Mouse (Mus musculus) stomach, embryonic 16.5 days (tissue): ENCODE results near the gene Psmc2. TPM values are rescaled to one million over a fixed set of nuclear protein-coding genes. Genes with fewer than 3 reads are reported as not detected.

Source experiments
- ATAC-seq: fragments of 200-750 bp; cut with Nextera tagmentation; 2 replicates; pipeline ENCODE4 v1.8.0; 2017; ENCODE audit warnings: moderate number of reproducible peaks, moderate TSS enrichment; ENCODE audit not compliant: insufficient read depth, low FRiP score
- H3K27ac ChIP-seq: fragments of 300-500 bp; sonication (generic); 2 replicates; pipeline ENCODE4 v1.5.1; 2014; ENCODE audit warnings: low read length
- H3K27me3 ChIP-seq: fragments of 300-500 bp; sonication (generic); 2 replicates; pipeline ENCODE4 v1.6.1; 2014; ENCODE audit warnings: low read length, control low read depth, mixed read lengths; ENCODE audit not compliant: control insufficient read depth, insufficient read depth
- H3K36me3 ChIP-seq: fragments of 300-500 bp; sonication (generic); 2 replicates; pipeline ENCODE4 v1.6.1; 2014; ENCODE audit warnings: low read length; ENCODE audit not compliant: control insufficient read depth, insufficient read depth
- H3K4me1 ChIP-seq: fragments of 300-500 bp; sonication (generic); 2 replicates; pipeline ENCODE4 v1.6.1; 2014; ENCODE audit warnings: low read length, control low read depth, mixed read lengths; ENCODE audit not compliant: control insufficient read depth, insufficient read depth
- H3K4me2 ChIP-seq: fragments of 300-500 bp; sonication (generic); 2 replicates; pipeline ENCODE4 v1.6.1; 2014; ENCODE audit warnings: low read depth, low read length, mixed read lengths
- H3K4me3 ChIP-seq: fragments of 300-500 bp; sonication (generic); replicated peaks from 2 replicates; pipeline ENCODE4 v1.5.1; 2014; ENCODE audit warnings: mild to moderate bottlenecking, low read length
- H3K9ac ChIP-seq: fragments of 300-500 bp; sonication (generic); 2 replicates; pipeline ENCODE4 v1.6.1; 2014; ENCODE audit warnings: low read length
- H3K9me3 ChIP-seq: fragments of 300-500 bp; sonication (generic); replicated peaks from 2 replicates; pipeline ENCODE4 v1.6.1; 2016; ENCODE audit warnings: low read length, control low read depth; ENCODE audit not compliant: control insufficient read depth
- WGBS: fragments of 180-500 bp; shearing (Covaris S2); extraction: QIAGEN DNeasy Blood & Tissue Kit; methylation state at CpG from one replicate; pipeline ENCODE4 v1.1.7; 2014; 5-methylcytosine and 5-hydroxymethylcytosine counted together
- polyA plus RNA-seq: library from polyadenylated mRNA; unstranded; fragments of >200 nt; fragmentation: Nextera tagmentation; extraction: Ambion mirVana; gene quantifications from 2 replicates; pipeline ENCODE4 v1.2.1, GENCODE M21; 2015

Psmc2 gene
- polyA plus RNA-seq, 1 experiment from 2014 or later: 166 TPM

DNA sequence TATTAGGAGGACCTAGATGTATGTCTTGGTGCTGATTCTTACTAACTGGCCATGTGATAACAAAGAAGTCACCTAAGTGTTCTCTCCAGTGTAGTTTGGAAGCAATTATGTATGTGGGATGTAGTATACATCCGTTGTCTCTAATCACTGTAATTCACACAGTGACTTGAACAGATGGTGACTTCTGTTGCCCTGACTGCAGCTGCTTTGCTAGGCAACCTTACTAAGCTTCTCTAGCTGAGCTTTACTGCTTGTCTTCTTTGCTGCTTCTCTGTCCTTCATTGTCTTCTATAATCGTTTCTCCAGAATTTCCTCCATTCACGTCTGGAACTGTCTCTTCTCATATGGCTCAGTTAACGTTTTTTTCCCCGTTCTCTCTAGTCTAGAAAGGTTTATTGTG is 4.0 kb downstream of the Psmc2 start:
- H3K27ac ChIP-seq: no peak overlapping the region
- no peaks in the 10 kb centered on the region for H3K27me3 ChIP-seq
- no peak for ATAC-seq
- no peaks in the 10 kb centered on the region for H3K36me3 ChIP-seq
- H3K4me2 ChIP-seq: no peak overlapping the region
- H3K4me3 ChIP-seq: no peak overlapping the region
- no peaks in the 10 kb centered on the region for H3K9me3 ChIP-seq
- peaks cover 5% of the 10 kb centered on the region; the same call in 1 of the 2 replicates for H3K4me1 ChIP-seq
- no peak overlapping the region for H3K9ac ChIP-seq
- 74% methylated on average over 5 of the region's 5 CpGs for WGBS

DNA sequence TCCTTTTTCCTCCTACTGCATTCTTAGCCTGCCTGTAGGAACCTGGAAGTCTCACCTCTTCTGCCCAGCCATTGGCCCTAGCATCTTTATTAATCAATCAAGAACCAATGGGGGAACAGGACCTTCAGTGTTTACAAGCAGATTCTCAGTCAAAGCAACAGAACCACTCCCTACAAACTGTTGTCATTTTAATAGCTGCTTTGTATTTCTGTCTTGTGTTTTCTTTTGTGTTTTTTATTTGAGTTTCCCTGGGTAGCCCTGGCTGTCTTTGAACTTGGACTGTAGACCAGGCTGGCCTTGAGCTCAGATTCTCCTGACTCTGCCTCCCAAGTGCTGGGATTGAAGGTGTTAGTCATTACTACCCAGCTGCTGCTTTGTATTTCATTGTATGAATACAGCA is 7.1 kb downstream of the Psmc2 start:
- Histone ChIP-seq H3K4me3 (no peak overlapping the region), H3K4me2 (no peak overlapping the region), H3K9ac (no peak overlapping the region), H3K27ac (no peak overlapping the region), H3K36me3 (peaks cover 3% of the 10 kb centered on the region; the same call in 1 of the 2 replicates), H3K27me3 (no peaks in the 10 kb centered on the region), H3K4me1 (peaks cover 3% of the 10 kb centered on the region; the same call in 1 of the 2 replicates), H3K9me3 (no peaks in the 10 kb centered on the region)
- no peak for ATAC-seq

DNA sequence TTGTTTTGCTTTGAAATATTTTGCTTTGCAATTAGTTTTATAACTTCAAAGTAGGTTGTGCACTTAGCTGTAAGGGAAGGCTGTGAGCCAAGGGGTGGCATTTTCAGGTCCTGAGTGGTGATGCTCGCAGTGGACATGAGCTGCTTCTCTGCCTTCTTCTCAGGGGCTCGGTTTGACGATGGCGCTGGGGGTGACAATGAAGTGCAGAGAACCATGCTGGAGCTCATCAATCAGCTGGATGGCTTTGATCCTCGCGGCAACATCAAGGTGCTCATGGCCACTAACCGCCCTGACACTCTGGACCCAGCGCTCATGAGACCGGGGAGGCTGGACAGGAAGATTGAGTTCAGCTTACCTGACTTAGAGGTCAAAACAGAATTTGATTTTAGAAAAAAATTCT is 17.8 kb downstream of the Psmc2 start:
- ATAC-seq: no peak
- Histone ChIP-seq H3K4me2 (no peak overlapping the region), H3K9me3 (no peaks in the 10 kb centered on the region), H3K27me3 (no peaks in the 10 kb centered on the region), H3K36me3 (peaks cover 6% of the 10 kb centered on the region; the same call in 1 of the 2 replicates), H3K4me1 (no peaks in the 10 kb centered on the region), H3K4me3 (no peak overlapping the region), H3K27ac (no peak overlapping the region), H3K9ac (no peak overlapping the region)
- WGBS: 88% methylated on average over 9 of the region's 9 CpGs

DNA sequence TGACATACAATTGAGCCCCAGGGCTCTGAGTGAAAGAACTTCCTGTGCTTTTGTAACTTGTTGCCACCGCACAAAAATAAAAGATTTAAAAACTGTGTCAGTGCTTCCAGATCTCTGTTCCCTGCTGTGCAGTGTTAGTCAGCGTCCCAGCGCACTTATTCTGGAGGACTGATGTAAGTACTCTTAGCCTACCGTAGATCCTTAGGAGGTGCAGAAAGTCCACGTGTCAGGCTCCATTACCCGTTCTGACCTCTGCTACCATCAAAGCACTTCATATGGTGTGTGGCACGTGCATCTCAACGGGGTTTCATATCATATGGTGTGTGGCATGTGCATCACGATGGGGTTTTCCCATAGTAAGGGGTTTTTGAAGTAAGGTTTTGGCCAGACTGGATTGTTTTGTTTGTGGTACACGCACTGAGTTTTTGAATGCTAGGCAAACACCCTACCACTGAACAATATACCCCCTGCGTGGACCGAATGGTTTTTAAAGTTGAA is 18.7 kb downstream of the Psmc2 start:
- WGBS: 95% methylated on average over 12 of the region's 12 CpGs
- Histone ChIP-seq H3K27me3 (no peaks in the 10 kb centered on the region), H3K9me3 (no peaks in the 10 kb centered on the region), H3K36me3 (peaks cover 6% of the 10 kb centered on the region; the same call in 1 of the 2 replicates), H3K4me2 (no peak overlapping the region), H3K9ac (no peak overlapping the region), H3K4me3 (no peak overlapping the region), H3K4me1 (no peaks in the 10 kb centered on the region), H3K27ac (no peak overlapping the region)
- no peak for ATAC-seq

DNA sequence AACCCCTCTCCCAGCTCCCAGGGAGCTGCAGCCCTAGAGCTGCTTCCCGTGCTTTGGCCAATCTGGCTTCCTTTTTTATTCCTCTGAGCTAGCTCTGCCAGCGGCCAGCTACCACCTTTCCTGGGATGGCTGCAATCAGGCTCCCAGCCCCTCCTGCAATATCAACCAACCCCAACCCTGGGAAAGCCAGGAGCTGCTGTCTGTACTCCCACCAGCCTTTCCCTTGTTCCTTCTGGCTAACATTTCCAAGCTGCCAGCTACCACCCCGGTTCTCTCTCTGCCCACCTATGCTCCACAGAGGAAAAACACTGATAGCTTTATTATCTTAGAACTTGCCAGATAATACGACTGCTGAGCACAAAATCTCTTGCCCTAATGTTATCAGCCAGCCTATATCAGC is 19.8 kb downstream of the Psmc2 start:
- no peaks in the 10 kb centered on the region for H3K4me1 ChIP-seq
- H3K36me3 ChIP-seq: no peaks in the 10 kb centered on the region
- H3K9me3 ChIP-seq: no peaks in the 10 kb centered on the region
- ATAC-seq: no peak
- no peak overlapping the region for H3K4me3 ChIP-seq
- no peak overlapping the region for H3K9ac ChIP-seq
- no peak overlapping the region for H3K27ac ChIP-seq
- no peak overlapping the region for H3K4me2 ChIP-seq
- WGBS: 70% methylated on average over 4 of the region's 4 CpGs
- no peaks in the 10 kb centered on the region for H3K27me3 ChIP-seq

DNA sequence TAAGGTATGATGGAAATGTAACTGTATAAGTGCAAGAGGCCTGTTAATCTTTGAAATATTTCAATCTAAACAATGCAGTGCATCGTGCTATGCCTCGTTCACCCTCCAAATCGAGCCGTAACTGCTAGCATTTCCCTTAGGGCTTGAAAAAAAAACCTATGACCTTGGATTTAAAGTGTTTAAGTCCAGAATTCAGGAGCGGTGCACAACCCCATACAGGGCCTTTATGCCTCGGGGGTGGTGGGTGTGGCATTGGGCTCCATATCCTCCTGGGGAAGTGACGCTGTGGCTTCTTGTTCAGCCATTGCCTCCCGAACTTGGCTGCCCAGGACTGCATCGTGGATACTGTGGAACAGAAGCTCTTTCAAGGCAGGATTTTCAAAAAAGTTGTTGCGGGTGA is 25.8 kb downstream of the Psmc2 start:
- 75% methylated on average over 10 of the region's 10 CpGs for whole genome bisulfite sequencing
- Histone ChIP-seq H3K36me3 (no peaks in the 10 kb centered on the region), H3K27ac (no peak overlapping the region), H3K4me1 (no peaks in the 10 kb centered on the region), H3K4me3 (no peak overlapping the region), H3K27me3 (no peaks in the 10 kb centered on the region), H3K9me3 (no peaks in the 10 kb centered on the region), H3K9ac (no peak overlapping the region), H3K4me2 (no peak overlapping the region)
- ATAC-seq: no peak

DNA sequence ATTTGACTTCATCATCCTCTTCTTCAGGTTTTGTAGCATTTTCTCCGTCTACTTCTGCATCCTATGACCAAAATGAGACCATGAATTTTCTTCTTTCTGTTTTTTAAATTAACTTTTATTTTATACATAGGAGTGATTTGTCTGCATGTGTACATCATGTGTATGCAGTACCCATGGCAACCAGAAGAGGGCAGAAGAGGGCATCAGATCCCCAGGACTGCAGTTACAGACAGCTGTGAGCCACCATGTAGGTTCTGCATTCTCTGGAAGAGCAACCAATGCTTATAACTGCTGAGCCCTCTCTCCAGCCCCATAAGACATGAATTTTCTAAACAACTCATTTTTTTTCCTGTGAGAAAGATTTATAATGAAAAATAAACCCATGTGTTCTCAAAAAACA is 28.9 kb downstream of the Psmc2 start:
- 58% methylated on average over 1 of the region's 1 CpGs for WGBS
- no peak overlapping the region for H3K9ac ChIP-seq
- H3K4me3 ChIP-seq: no peak overlapping the region
- H3K9me3 ChIP-seq: no peaks in the 10 kb centered on the region
- H3K27ac ChIP-seq: no peak overlapping the region
- H3K27me3 ChIP-seq: no peaks in the 10 kb centered on the region
- H3K4me1 ChIP-seq: no peaks in the 10 kb centered on the region
- H3K36me3 ChIP-seq: no peaks in the 10 kb centered on the region
- H3K4me2 ChIP-seq: no peak overlapping the region
- ATAC-seq: no peak

DNA sequence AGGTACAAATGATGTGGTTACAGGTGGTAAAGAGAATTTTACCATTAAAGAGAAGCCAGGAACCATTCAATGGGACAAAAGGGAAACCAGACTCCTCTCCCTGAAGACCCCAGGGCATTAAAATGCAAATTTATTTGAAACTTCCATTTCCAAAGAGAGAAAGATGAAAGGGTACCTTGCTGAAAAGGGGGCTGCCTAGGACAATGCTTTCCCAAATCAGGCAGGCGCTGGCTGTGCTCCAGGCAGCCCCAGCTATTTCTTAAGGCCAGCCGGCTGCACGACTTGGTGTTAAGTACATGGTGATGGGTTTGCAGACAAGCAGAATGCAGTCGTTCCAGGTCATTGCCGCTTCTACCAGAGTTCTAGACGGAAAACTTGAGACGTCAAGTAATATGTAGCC is 41.3 kb downstream of the Psmc2 start:
- no peaks in the 10 kb centered on the region for H3K9me3 ChIP-seq
- 56% methylated on average over 7 of the region's 7 CpGs for WGBS
- ATAC-seq: no peak

DNA sequence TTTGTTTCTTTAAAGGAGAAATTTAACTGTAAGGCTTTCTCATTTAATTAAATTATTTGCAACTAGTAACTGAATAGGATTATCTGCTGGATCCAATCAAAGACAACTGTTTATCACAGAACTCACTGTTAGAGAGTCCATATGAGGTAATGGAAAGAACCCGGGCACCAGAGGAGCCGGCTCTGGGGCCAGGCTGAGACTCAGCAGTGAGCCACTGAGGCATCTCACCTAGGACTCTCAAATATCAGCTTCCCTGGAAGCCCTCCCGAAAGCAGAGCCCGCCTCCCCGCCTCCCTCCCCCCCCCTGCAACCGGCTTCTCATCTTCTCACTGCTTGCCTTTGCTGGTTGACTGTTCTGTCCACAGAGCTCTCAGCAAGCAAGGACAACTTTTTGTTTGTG is 42.6 kb downstream of the Psmc2 start:
- no peaks in the 10 kb centered on the region for H3K4me1 ChIP-seq
- no peaks in the 10 kb centered on the region for H3K36me3 ChIP-seq
- no peak overlapping the region for H3K27ac ChIP-seq
- H3K9me3 ChIP-seq: no peaks in the 10 kb centered on the region
- WGBS: 18% methylated on average over 6 of the region's 6 CpGs
- H3K27me3 ChIP-seq: no peaks in the 10 kb centered on the region
- ATAC-seq: no peak
- H3K4me2 ChIP-seq: no peak overlapping the region
- no peak overlapping the region for H3K9ac ChIP-seq
- H3K4me3 ChIP-seq: no peak overlapping the region

More for the DNA sequence above, 41.3 kb downstream of the Psmc2 start:
- Histone ChIP-seq H3K27ac (no peak overlapping the region), H3K36me3 (no peaks in the 10 kb centered on the region), H3K4me3 (no peak overlapping the region), H3K9ac (no peak overlapping the region), H3K27me3 (no peaks in the 10 kb centered on the region), H3K4me2 (no peak overlapping the region), H3K4me1 (no peaks in the 10 kb centered on the region)

DNA sequence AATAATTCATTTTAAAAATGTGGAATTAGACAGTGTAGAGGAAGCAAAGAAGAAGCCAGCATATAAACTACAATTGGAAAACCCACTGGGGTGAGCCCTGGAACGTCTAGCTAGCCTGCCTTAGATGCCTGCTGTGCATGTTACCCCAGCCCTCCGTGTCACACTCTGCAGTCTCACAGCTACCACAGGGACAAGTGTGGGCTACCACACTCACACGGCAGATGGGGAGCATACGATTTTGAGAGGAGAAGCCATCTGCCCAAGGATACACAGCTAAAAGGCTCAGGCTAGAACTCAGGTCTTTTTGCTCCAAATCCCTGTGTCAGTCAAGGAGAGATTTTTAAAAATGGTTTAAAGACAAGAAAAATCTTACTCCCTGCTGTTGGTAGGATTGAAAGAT is 43.8 kb downstream of the Psmc2 start:
- H3K4me3 ChIP-seq: no peak overlapping the region
- H3K27ac ChIP-seq: no peak overlapping the region
- no peaks in the 10 kb centered on the region for H3K27me3 ChIP-seq
- H3K4me1 ChIP-seq: no peaks in the 10 kb centered on the region
- ATAC-seq: no peak
- no peak overlapping the region for H3K9ac ChIP-seq
- H3K36me3 ChIP-seq: no peaks in the 10 kb centered on the region
- no peak overlapping the region for H3K4me2 ChIP-seq
- 71% methylated on average over 4 of the region's 4 CpGs for WGBS
- H3K9me3 ChIP-seq: no peaks in the 10 kb centered on the region
